Mouse (Mus musculus) liver, adult 2 months (tissue): ENCODE measurements around the gene Als2. TPM values are rescaled to one million over a fixed set of nuclear protein-coding genes. Genes with fewer than 3 reads are reported as not detected.

Experiments
- DNase-seq: peaks from one replicate; pipeline ENCODE4 v3.0.0-alpha.2; 2011; ENCODE audit warnings: low read depth, low spot score; ENCODE audit errors: extremely low read depth
- H3K27ac ChIP-seq: fragments of 200-500 bp; replicated peaks from 2 replicates; pipeline ENCODE4 v1.5.1; 2012; ENCODE audit warnings: low read depth, mild to moderate bottlenecking, control low read depth, inconsistent platforms, low read length; ENCODE audit not compliant: insufficient read depth
- H3K27me3 ChIP-seq: fragments of 200-500 bp; 2 replicates; pipeline ENCODE4 v1.6.1; 2012; ENCODE audit warnings: mild to moderate bottlenecking, moderate library complexity, low read length, inconsistent platforms; ENCODE audit not compliant: control insufficient read depth, insufficient read depth
- H3K36me3 ChIP-seq: fragments of 200-500 bp; 2 replicates; pipeline ENCODE4 v1.6.1; 2012; ENCODE audit warnings: low read length, inconsistent platforms; ENCODE audit not compliant: control insufficient read depth, insufficient read depth
- H3K4me1 ChIP-seq: fragments of 200-500 bp; 2 replicates; pipeline ENCODE4 v1.6.1; 2011; ENCODE audit warnings: low read length; ENCODE audit not compliant: control insufficient read depth, insufficient read depth
- H3K4me3 ChIP-seq: fragments of 200-500 bp; 2 replicates; pipeline ENCODE4 v1.5.1; 2011; ENCODE audit warnings: low read depth, mild to moderate bottlenecking, control low read depth, low read length, moderate library complexity; ENCODE audit not compliant: insufficient read depth
- H3K79me2 ChIP-seq: fragments of 200-500 bp; 2 replicates; pipeline ENCODE4 v1.6.1; 2012; ENCODE audit warnings: inconsistent platforms, mild to moderate bottlenecking, low read length, moderate library complexity; ENCODE audit not compliant: control insufficient read depth, insufficient read depth
- H3K9ac ChIP-seq: fragments of 200-500 bp; 2 replicates; pipeline ENCODE4 v1.6.1; 2012; ENCODE audit warnings: low read depth, mild to moderate bottlenecking, control low read depth, inconsistent platforms, low read length
- CTCF ChIP-seq: fragments of 200-500 bp; IDR thresholded peaks from 2 replicates; pipeline ENCODE4 v1.5.1; 2011; ENCODE audit warnings: low read depth, low read length, control low read depth
- POLR2A ChIP-seq: fragments of 200-500 bp; IDR thresholded peaks from 2 replicates; pipeline ENCODE4 v1.6.1; 2011; ENCODE audit warnings: low read length, control low read depth; ENCODE audit not compliant: insufficient read depth; ENCODE audit errors: extremely low read depth
- WGBS: fragments of 180-500 bp; shearing (Covaris S2); methylation state at CpG from one replicate; pipeline ENCODE4 v1.1.7; 2018; 5-methylcytosine and 5-hydroxymethylcytosine counted together
- polyA plus RNA-seq: library from polyadenylated mRNA; depleted of rRNA; stranded (reverse); fragments of >200 nt; gene quantifications from 2 replicates; pipeline ENCODE4 v1.2.3, GENCODE M21; 2012
- total RNA-seq: library from RNA; depleted of rRNA; stranded (reverse); fragments of >200 nt; gene quantifications from 2 replicates; pipeline ENCODE4 v1.2.3, GENCODE M21; 2014

The Als2 gene
- total and polyA plus RNA-seq, 2 experiments = 20.2 to 34.2 TPM

- Histone ChIP-seq H3K4me1 (peaks cover 9% of the 10 kb centered on the region), H3K4me3 (no peak overlapping the region), H3K79me2 (no peaks in the 10 kb centered on the region), H3K36me3 (peaks cover 47% of the 10 kb centered on the region), H3K9ac (0 out of 2 replicates have a peak overlapping the region, but pooled peaks have one; percentile 30), H3K27me3 (no peaks in the 10 kb centered on the region), H3K27ac (peak overlapping the region; percentile 74)
- no peak for TF ChIP-seq CTCF
- no peak for TF ChIP-seq POLR2A
- peak; percentile 91 for DNase-seq
- WGBS = 21% methylated on average over 10 of the region's 10 CpGs
These were observed 62.3 kb downstream of the Als2 start for GRCm38 (mm10) chr1:59174514-59175373.

- no peaks in the 10 kb centered on the region for H3K79me2 ChIP-seq
- TF ChIP-seq CTCF = no peak
- no peak for TF ChIP-seq POLR2A
- peaks cover 9% of the 10 kb centered on the region for H3K4me1 ChIP-seq
- 86% methylated on average over 5 of the region's 5 CpGs for WGBS
- no peak for DNase-seq
- no peak overlapping the region for H3K9ac ChIP-seq
- H3K36me3 ChIP-seq = peaks cover 48% of the 10 kb centered on the region
- H3K4me3 ChIP-seq = no peak overlapping the region
- H3K27ac ChIP-seq = no peak overlapping the region
- H3K27me3 ChIP-seq = no peaks in the 10 kb centered on the region
These were observed 64.0 kb downstream of the Als2 start for GRCm38 (mm10) chr1:59173023-59173422.

GRCm38 (mm10) chr1:59171875-59172274, 65.2 kb downstream of the Als2 start:
- Histone ChIP-seq H3K9ac (no peak overlapping the region), H3K36me3 (peaks cover 47% of the 10 kb centered on the region), H3K4me1 (peaks cover 9% of the 10 kb centered on the region), H3K4me3 (no peak overlapping the region), H3K79me2 (no peaks in the 10 kb centered on the region), H3K27me3 (no peaks in the 10 kb centered on the region), H3K27ac (no peak overlapping the region)
- WGBS = 84% methylated on average over 5 of the region's 5 CpGs
- no peak for DNase-seq
- no peak for TF ChIP-seq POLR2A
- no peak for TF ChIP-seq CTCF

- Histone ChIP-seq H3K4me3 (no peak overlapping the region), H3K36me3 (peaks cover 55% of the 10 kb centered on the region), H3K4me1 (peaks cover 11% of the 10 kb centered on the region), H3K27me3 (no peaks in the 10 kb centered on the region), H3K79me2 (no peaks in the 10 kb centered on the region), H3K27ac (no peak overlapping the region), H3K9ac (no peak overlapping the region)
- 78% methylated on average over 8 of the region's 8 CpGs for WGBS
- TF ChIP-seq POLR2A (no peak), CTCF (no peak)
- no peak for DNase-seq
These were observed 66.7 kb downstream of the Als2 start for GRCm38 (mm10) chr1:59170290-59170689.

- Histone ChIP-seq H3K27ac (no peak overlapping the region), H3K79me2 (no peaks in the 10 kb centered on the region)
- 55% methylated on average over 6 of the region's 6 CpGs for WGBS
These were observed 67.4 kb downstream of the Als2 start for GRCm38 (mm10) chr1:59169586-59169985.

GRCm38 (mm10) chr1:59168556-59168955, 68.5 kb downstream of the Als2 start:
- peaks cover 7% of the 10 kb centered on the region for H3K4me1 ChIP-seq
- 76% methylated on average over 2 of the region's 2 CpGs for WGBS
- peaks cover 67% of the 10 kb centered on the region for H3K36me3 ChIP-seq
- DNase-seq = no peak
- H3K27ac ChIP-seq = no peak overlapping the region
- no peak for TF ChIP-seq CTCF
- TF ChIP-seq POLR2A = no peak
- H3K9ac ChIP-seq = no peak overlapping the region
- H3K27me3 ChIP-seq = no peaks in the 10 kb centered on the region
- H3K79me2 ChIP-seq = no peaks in the 10 kb centered on the region
- H3K4me3 ChIP-seq = no peak overlapping the region

More at GRCm38 (mm10) chr1:59169586-59169985, 67.4 kb downstream of the Als2 start:
- H3K4me1 ChIP-seq = peaks cover 7% of the 10 kb centered on the region
- H3K9ac ChIP-seq = no peak overlapping the region
- no peak overlapping the region for H3K4me3 ChIP-seq
- H3K27me3 ChIP-seq = no peaks in the 10 kb centered on the region
- peaks cover 58% of the 10 kb centered on the region for H3K36me3 ChIP-seq
- DNase-seq = peak; percentile 49
- TF ChIP-seq CTCF (no peak), POLR2A (no peak)
